Mouse (Mus musculus) intestine, embryonic 16.5 days (tissue): ENCODE measurements around the gene Immp2l. TPM values are rescaled to one million over a fixed set of nuclear protein-coding genes. Genes with fewer than 3 reads are reported as not detected.
A peak's percentile ranks its signal among the peaks of the same experiment; 100 is the strongest.
"Not testable (repeated sequence)": the region's sequence is repeated elsewhere in the genome, so short reads cannot be mapped to it uniquely, and the experiment has no call there.

Source experiments
- ATAC-seq: fragments of 200-750 bp; cut with Nextera tagmentation; 2 replicates; pipeline ENCODE4 v1.8.0; 2017; ENCODE audit warnings: moderate TSS enrichment, moderate library complexity
- H3K27ac ChIP-seq: fragments of 300-500 bp; sonication (generic); 2 replicates; pipeline ENCODE4 v1.5.1; 2014; ENCODE audit warnings: mild to moderate bottlenecking, low read length
- H3K27me3 ChIP-seq: fragments of 300-500 bp; sonication (generic); replicated peaks from 2 replicates; pipeline ENCODE4 v1.6.1; 2014; ENCODE audit warnings: low read length, control low read depth, mixed read lengths; ENCODE audit not compliant: control insufficient read depth, insufficient read depth
- H3K36me3 ChIP-seq: fragments of 300-500 bp; sonication (generic); 2 replicates; pipeline ENCODE4 v1.6.1; 2014; ENCODE audit warnings: low read length, control low read depth; ENCODE audit not compliant: control insufficient read depth, insufficient read depth
- H3K4me1 ChIP-seq: fragments of 300-500 bp; sonication (generic); 2 replicates; pipeline ENCODE4 v1.6.1; 2014; ENCODE audit warnings: low read length, control low read depth, mixed read lengths; ENCODE audit not compliant: control insufficient read depth, insufficient read depth
- H3K4me2 ChIP-seq: fragments of 300-500 bp; sonication (generic); 2 replicates; pipeline ENCODE4 v1.6.1; 2014; ENCODE audit warnings: low read depth, low read length, control low read depth
- H3K4me3 ChIP-seq: fragments of 300-500 bp; sonication (generic); 2 replicates; pipeline ENCODE4 v1.5.1; 2014; ENCODE audit warnings: mild to moderate bottlenecking, low read length
- H3K9ac ChIP-seq: fragments of 300-500 bp; sonication (generic); 2 replicates; pipeline ENCODE4 v1.6.1; 2014; ENCODE audit warnings: low read depth, low read length
- H3K9me3 ChIP-seq: fragments of 300-500 bp; sonication (generic); 2 replicates; pipeline ENCODE4 v1.6.1; 2016; ENCODE audit warnings: low read length, control low read depth; ENCODE audit not compliant: control insufficient read depth
- WGBS: fragments of 180-500 bp; shearing (Covaris S2); extraction: QIAGEN DNeasy Blood & Tissue Kit; methylation state at CpG from one replicate; pipeline ENCODE4 v1.1.7; 2014; 5-methylcytosine and 5-hydroxymethylcytosine counted together
- polyA plus RNA-seq: library from polyadenylated mRNA; unstranded; fragments of >200 nt; fragmentation: Nextera tagmentation; extraction: Ambion mirVana; gene quantifications from 2 replicates; pipeline ENCODE4 v1.2.1, GENCODE M21; 2015

Gene Immp2l
- polyA plus RNA-seq, 1 experiment from 2014 or later: 36.8 TPM

- H3K36me3 ChIP-seq, H3K9me3 ChIP-seq, H3K9ac ChIP-seq, H3K4me1 ChIP-seq, H3K4me2 ChIP-seq, H3K27ac ChIP-seq, H3K4me3 ChIP-seq, ATAC-seq, H3K27me3 ChIP-seq: not testable (repeated sequence)
- WGBS: 80% methylated on average over 1 of the region's 1 CpGs
Observed at GRCm38 (mm10) chr12:40992237-40992636, 31.7 kb upstream of the Immp2l start.

GRCm38 (mm10) chr12:40994846-40995245 lies 29.0 kb upstream of the Immp2l start:
- no peaks in the 10 kb centered on the region for H3K9me3 ChIP-seq
- no peaks in the 10 kb centered on the region for H3K36me3 ChIP-seq
- H3K4me1 ChIP-seq: no peaks in the 10 kb centered on the region
- no peak overlapping the region for H3K27ac ChIP-seq
- 90% methylated on average over 2 of the region's 2 CpGs for WGBS
- H3K27me3 ChIP-seq: no peaks in the 10 kb centered on the region
- no peak overlapping the region for H3K9ac ChIP-seq
- H3K4me3 ChIP-seq: no peak overlapping the region
- H3K4me2 ChIP-seq: no peak overlapping the region
- no peak for ATAC-seq

- Histone ChIP-seq H3K9me3 (no peaks in the 10 kb centered on the region), H3K27ac (no peak overlapping the region), H3K9ac (no peak overlapping the region), H3K4me3 (no peak overlapping the region), H3K27me3 (no peaks in the 10 kb centered on the region), H3K4me2 (no peak overlapping the region), H3K36me3 (no peaks in the 10 kb centered on the region), H3K4me1 (no peaks in the 10 kb centered on the region)
- no peak for ATAC-seq
- WGBS: 79% methylated on average over 9 of the region's 9 CpGs
Observed at GRCm38 (mm10) chr12:40995618-40996370, 28.1 kb upstream of the Immp2l start.

- Histone ChIP-seq H3K9me3 (no peaks in the 10 kb centered on the region), H3K9ac (no peak overlapping the region), H3K36me3 (no peaks in the 10 kb centered on the region), H3K4me1 (no peaks in the 10 kb centered on the region; the same call in 1 of the 2 replicates), H3K27me3 (no peaks in the 10 kb centered on the region), H3K4me3 (no peak overlapping the region), H3K27ac (no peak overlapping the region), H3K4me2 (no peak overlapping the region)
- WGBS: 69% methylated on average over 1 of the region's 1 CpGs
- no peak for ATAC-seq
Observed at GRCm38 (mm10) chr12:41022516-41022915, 1.4 kb upstream of the Immp2l start.

- peak; percentile 66 for ATAC-seq
- H3K4me2 ChIP-seq: peak overlapping the region; percentile 63
- peak overlapping the region; percentile 71 for H3K4me3 ChIP-seq
- WGBS: 8% methylated on average over 9 of the region's 9 CpGs
- H3K36me3 ChIP-seq: no peaks in the 10 kb centered on the region
- peak overlapping the region; percentile 85 for H3K27ac ChIP-seq
- no peaks in the 10 kb centered on the region for H3K27me3 ChIP-seq
- no peaks in the 10 kb centered on the region for H3K9me3 ChIP-seq
- peak overlapping the region; percentile 86 for H3K9ac ChIP-seq
- H3K4me1 ChIP-seq: no peaks in the 10 kb centered on the region; the same call in 1 of the 2 replicates
Observed at GRCm38 (mm10) chr12:41024512-41024911, 622 bp downstream of the Immp2l start.

GRCm38 (mm10) chr12:41027485-41027884 lies 3.6 kb downstream of the Immp2l start:
- Histone ChIP-seq H3K4me2 (no peak overlapping the region), H3K27ac (no peak overlapping the region), H3K36me3 (no peaks in the 10 kb centered on the region), H3K9ac (no peak overlapping the region), H3K4me3 (no peak overlapping the region), H3K27me3 (no peaks in the 10 kb centered on the region), H3K4me1 (no peaks in the 10 kb centered on the region; the same call in 1 of the 2 replicates), H3K9me3 (no peaks in the 10 kb centered on the region)
- 64% methylated on average over 6 of the region's 6 CpGs for WGBS
- no peak for ATAC-seq

GRCm38 (mm10) chr12:41031119-41031518 lies 7.2 kb downstream of the Immp2l start:
- 94% methylated on average over 2 of the region's 2 CpGs for WGBS
- Histone ChIP-seq H3K4me3 (no peak overlapping the region), H3K9ac (no peak overlapping the region), H3K27ac (no peak overlapping the region), H3K36me3 (no peaks in the 10 kb centered on the region), H3K9me3 (0 out of 2 replicates have a peak, but pooled peaks cover 3% of the 10 kb centered on the region), H3K27me3 (no peaks in the 10 kb centered on the region), H3K4me2 (no peak overlapping the region), H3K4me1 (no peaks in the 10 kb centered on the region)
- no peak for ATAC-seq

- Histone ChIP-seq H3K9me3 (0 out of 2 replicates have a peak, but pooled peaks cover 3% of the 10 kb centered on the region), H3K4me2 (no peak overlapping the region), H3K27me3 (no peaks in the 10 kb centered on the region), H3K36me3 (no peaks in the 10 kb centered on the region), H3K4me3 (no peak overlapping the region), H3K4me1 (no peaks in the 10 kb centered on the region), H3K27ac (no peak overlapping the region), H3K9ac (no peak overlapping the region)
- WGBS: 87% methylated on average over 3 of the region's 3 CpGs
- ATAC-seq: no peak
Observed at GRCm38 (mm10) chr12:41033196-41033595, 9.3 kb downstream of the Immp2l start.

GRCm38 (mm10) chr12:41039834-41040233 lies 15.9 kb downstream of the Immp2l start:
- Histone ChIP-seq H3K4me2 (no peak overlapping the region), H3K4me3 (no peak overlapping the region), H3K4me1 (no peaks in the 10 kb centered on the region), H3K27ac (no peak overlapping the region), H3K9ac (no peak overlapping the region), H3K36me3 (no peaks in the 10 kb centered on the region), H3K9me3 (no peaks in the 10 kb centered on the region), H3K27me3 (no peaks in the 10 kb centered on the region)
- 81% methylated on average over 5 of the region's 5 CpGs for WGBS
- no peak for ATAC-seq

GRCm38 (mm10) chr12:41041737-41042136 lies 17.8 kb downstream of the Immp2l start:
- no peak for ATAC-seq
- Histone ChIP-seq H3K27me3 (no peaks in the 10 kb centered on the region), H3K4me1 (no peaks in the 10 kb centered on the region), H3K4me3 (no peak overlapping the region), H3K9me3 (no peaks in the 10 kb centered on the region), H3K27ac (no peak overlapping the region), H3K4me2 (no peak overlapping the region), H3K9ac (no peak overlapping the region), H3K36me3 (no peaks in the 10 kb centered on the region)
- 78% methylated on average over 2 of the region's 2 CpGs for WGBS
